ENCODE assay signal across 8 mouse cellular contexts in the genomic region with DNA sequence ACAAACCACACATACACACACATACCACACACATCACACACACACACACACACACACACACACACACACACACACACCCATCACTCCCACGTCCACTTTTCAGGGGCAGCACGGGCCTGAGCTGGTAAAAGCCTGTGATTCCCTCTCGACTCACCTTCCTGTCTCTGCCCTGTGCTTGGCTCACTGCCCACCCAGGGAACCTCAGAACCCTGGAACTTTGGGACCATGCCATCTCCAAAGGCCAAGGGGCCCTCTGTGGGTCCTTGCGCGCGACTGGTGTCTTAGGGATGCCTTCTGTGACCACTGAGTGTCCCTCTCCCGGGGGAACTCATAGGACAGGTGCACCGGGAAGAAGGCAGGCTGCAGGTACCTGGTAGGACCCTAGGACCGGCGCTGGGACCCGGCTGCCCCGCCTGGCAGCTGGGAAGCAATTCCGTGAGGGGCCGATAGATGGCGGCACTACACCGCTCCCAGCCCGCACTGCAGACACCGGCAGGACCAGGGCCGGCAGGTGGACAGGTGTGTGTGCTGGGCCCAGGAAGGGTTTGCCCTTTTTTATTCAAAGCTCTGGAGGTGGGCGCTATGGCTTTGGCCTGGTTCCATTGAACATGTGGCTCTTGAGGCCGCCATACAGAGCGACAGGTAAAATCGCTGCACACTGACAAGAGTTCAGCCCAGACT.
DNase-seq lines count a peak whose midpoint lies in the region; ATAC-seq lines count a peak whose summit lies in the region.

No protein-coding gene starts in this region.

- DNase-seq in 3T3-L1 (ENCODE audit: low read depth, low spot score), result peak; percentile 9
- peak; percentile 6 for DNase-seq in T-cell, adult 2 months (ENCODE audit: low spot score)
- peak; percentile 48 for DNase-seq in embryo, embryonic 10.5 days (ENCODE audit: low spot score)
- DNase-seq in heart, postnatal 10 days, result peak; percentile 56 to 67
- peak; percentile 67 to 75 for DNase-seq in kidney, postnatal 25 days
- peak; percentile 60 for DNase-seq in lung, postnatal 10 days
- peak; percentile 65 for DNase-seq in retina, postnatal 1 day

- no peak for ATAC-seq in erythroid progenitor cell, adult 5-6 weeks (replicated peaks; ENCODE audit: low FRiP score, poor library complexity, severe bottlenecking)

- intact Hi-C loops in heart, postnatal 10 days (cut with DNase I), result loop anchor here (5.0 to 10.0 kb wide), 3 partner anchors 182 to 420 kb away; no protein-coding TSS in a partner anchor

Comparison
In these comparisons a context has a peak if more than half of its experiments do, and no peak if none do; other contexts are left out.
1. DNase-seq: peak in every context shown above with its lines; median percentile 71 in kidney, postnatal 25 days; 65 in retina, postnatal 1 day; 62 in heart, postnatal 10 days; 60 in lung, postnatal 10 days; 48 in embryo, embryonic 10.5 days; 9 in 3T3-L1; 6 in T-cell, adult 2 months.